Mouse (Mus musculus): Measurements from ENCODE around the gene Rnf220.
"Not testable (repeated sequence)": the region's sequence is repeated elsewhere in the genome, so short reads cannot be mapped to it uniquely, and the experiment has no call there.

Rnf220 gene

GRCm38 (mm10) chr4:117267831-117268437 lies 228.9 kb downstream of the Rnf220 start:
- DNase-seq (ENCODE audit: low spot score), result no peak

GRCm38 (mm10) chr4:117267284-117267683 lies 229.6 kb downstream of the Rnf220 start:
- peak; percentile 74 for DNase-seq (ENCODE audit: low spot score)

GRCm38 (mm10) chr4:117262987-117263386 lies 233.9 kb downstream of the Rnf220 start:
- DNase-seq (ENCODE audit: low spot score), result no peak

DNA sequence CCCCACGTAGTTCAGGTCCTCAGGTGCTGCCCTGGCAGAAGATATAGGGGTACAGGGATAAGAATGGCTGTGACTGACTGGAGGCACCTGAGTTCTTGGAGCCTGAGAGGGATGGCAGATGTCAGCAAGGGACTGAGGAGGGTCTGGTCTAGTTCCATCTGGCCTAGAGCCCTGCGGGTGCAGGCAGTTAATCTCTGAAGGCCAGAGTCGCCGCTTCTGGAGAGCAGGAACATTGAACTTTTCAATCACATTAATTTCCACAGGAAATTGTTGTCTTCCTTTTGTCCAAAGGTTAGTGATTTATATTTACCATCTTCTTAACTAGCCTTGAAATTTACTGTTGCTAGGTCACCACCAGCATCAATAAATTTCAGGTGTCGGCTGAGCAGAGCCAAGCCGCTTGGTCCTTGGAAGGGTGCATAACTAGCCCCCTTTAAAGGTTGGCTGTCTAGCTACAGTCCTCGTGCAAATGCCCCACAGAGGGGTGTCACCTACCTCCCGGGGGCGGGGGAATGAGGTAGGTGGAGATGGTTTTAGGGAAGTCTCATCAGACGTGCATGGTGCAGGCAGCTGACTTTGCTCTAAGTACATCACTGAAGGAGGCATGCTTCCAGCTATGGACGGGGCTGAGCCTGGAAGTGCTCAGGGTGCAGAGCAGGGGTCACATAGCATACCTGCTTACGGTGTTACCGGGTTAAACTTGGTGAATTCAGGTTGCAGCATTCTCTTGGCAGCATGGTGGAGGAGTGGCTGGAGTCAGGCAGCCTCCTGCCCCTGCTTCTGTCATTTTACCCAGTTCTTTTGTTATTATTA lies 234.5 kb downstream of the Rnf220 start:
- no peak for DNase-seq (ENCODE audit: low spot score)

DNA sequence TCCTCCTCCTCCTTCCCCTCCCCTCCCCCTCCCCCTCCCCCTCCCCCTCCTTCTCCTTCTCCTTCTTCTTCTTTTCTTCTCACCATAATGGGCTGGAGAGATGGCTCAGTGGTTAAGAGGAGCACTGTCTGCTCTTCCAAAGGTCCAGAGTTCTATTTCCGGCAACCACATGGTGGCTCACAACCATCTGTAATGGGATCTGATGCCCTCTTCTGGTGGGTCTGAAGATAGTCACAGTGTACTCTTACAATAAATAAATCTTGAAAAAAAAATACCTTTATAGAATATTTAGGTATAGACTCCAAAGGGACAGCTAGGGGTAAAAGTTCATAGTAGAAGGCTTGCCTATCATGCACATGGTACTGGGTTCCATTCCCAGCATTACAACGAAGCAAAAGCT lies 235.6 kb downstream of the Rnf220 start:
- no peak for DNase-seq (ENCODE audit: low spot score)

- not testable (repeated sequence) for DNase-seq (ENCODE audit: low spot score)
These were observed 236.9 kb downstream of the Rnf220 start for GRCm38 (mm10) chr4:117259909-117260308.

- DNase-seq (ENCODE audit: low spot score), result no peak
These were observed 242.2 kb downstream of the Rnf220 start for GRCm38 (mm10) chr4:117254672-117255071.

GRCm38 (mm10) chr4:117254017-117254627 lies 242.7 kb downstream of the Rnf220 start:
- no peak for DNase-seq (ENCODE audit: low spot score)

GRCm38 (mm10) chr4:117253218-117254016 lies 243.4 kb downstream of the Rnf220 start:
- no peak for DNase-seq (ENCODE audit: low spot score)

GRCm38 (mm10) chr4:117252755-117253154 lies 244.1 kb downstream of the Rnf220 start:
- no peak for DNase-seq (ENCODE audit: low spot score)

GRCm38 (mm10) chr4:117252351-117252750 lies 244.5 kb downstream of the Rnf220 start:
- DNase-seq (ENCODE audit: low spot score), result no peak

DNA sequence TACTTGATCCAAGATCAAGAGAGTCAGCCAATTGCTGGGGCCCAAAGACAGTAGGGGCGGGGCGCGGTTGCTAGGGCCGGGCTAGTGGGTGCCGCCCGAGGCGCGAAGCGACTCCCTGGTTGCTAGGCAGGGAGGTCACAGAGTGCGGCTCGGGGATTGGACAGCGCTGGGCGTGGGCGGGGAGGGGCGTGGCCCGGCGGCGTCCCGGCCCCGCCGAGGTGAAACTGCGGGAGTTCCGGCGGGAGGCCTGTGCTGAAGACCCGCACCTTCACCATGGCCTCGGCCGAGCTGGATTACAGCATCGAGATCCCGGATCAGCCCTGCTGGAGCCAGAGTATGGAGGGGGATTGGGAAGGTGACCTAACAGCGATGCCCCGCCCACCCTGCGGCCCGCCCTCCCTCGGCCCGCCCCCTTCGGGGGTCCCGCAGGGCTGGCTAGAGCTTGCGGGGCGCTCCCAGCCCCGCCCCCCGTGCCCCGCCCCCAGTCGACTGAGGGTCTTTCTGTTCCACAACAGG lies 245.0 kb downstream of the Rnf220 start, which contains the start of the genes Tmem53 and Armh1:
Gene Tmem53 (plus strand): TSS at position 151 of the 516 bp plus-strand sequence.
Gene Armh1 (minus strand): TSS at position 325 of the 516 bp plus-strand sequence.
- peak; percentile 63 for DNase-seq (ENCODE audit: low spot score)

DNA sequence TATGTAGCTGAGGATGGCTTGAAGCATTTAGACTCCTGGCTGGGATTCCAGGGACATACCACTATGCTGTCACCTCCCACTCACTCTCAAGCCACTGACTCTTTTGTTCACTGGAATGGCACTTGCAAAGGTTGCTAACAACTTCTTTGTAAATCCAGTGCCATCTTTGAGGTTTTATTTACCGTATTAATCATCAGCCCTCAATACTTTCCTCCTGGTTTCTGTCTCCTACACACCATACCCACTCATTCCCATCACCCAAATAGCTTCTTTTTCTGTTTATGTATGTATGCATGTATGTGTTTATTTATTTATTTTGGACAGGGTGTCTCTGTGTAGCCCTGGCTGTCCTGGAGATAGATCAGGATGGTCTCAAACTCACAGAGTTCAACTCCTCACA lies 245.9 kb downstream of the Rnf220 start:
- DNase-seq (ENCODE audit: low spot score), result no peak

GRCm38 (mm10) chr4:117240867-117241266 lies 256.0 kb downstream of the Rnf220 start:
- no peak for DNase-seq (ENCODE audit: low spot score)

- no peak for DNase-seq (ENCODE audit: low spot score)
These were observed 257.7 kb downstream of the Rnf220 start for GRCm38 (mm10) chr4:117239153-117239552.

DNA sequence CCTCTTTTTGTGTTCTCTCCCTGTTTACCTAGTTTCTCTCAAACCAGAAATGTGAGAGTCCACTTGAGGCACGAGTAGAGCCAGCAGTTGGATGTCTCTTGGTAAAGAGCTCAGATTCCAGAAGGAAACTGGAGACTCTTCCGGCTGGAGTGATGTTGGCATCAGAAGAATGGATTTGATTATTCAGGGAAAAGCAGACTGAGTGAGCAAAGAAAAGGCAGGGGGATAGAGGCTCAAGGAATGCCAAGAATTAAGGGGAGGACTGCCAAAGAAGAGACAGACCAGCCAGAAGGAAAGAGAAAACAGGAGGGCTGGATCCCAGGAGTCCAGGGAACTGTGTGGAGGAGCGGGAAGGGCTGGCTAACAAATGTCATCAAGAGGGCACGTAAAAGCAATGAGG lies 261.0 kb downstream of the Rnf220 start:
- no peak for DNase-seq (ENCODE audit: low spot score)

DNA sequence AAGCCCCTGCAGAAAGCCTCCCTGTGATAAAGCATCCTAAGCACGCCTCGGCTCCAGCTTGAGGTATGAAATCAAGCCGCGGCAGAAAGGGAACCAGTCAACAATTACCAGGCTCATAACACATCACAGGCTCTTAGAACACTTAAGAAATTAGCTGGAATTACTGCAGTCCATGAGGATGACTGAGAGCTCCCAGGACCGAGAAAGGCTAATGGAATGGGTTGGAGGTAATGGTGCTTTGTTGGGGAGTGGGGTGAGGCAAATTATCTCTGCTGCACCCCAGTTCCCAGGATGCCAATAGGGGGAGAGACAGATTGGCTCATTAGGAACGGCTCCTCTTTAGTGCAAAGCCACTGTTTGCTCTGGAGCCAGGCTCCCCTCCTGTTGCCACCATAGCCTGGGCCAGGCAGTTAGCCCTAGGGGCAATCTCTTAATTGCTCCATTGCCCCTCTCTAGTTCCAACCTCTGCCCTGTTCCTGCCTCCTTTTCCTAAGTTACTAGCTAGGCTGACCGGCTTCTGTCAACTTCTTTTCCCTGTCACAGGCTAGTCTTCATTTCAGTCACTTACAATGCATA lies 262.6 kb downstream of the Rnf220 start:
- DNase-seq (ENCODE audit: low spot score), result no peak

- DNase-seq (ENCODE audit: low spot score), result no peak
These were observed 265.6 kb downstream of the Rnf220 start for GRCm38 (mm10) chr4:117231208-117231607.

DNA sequence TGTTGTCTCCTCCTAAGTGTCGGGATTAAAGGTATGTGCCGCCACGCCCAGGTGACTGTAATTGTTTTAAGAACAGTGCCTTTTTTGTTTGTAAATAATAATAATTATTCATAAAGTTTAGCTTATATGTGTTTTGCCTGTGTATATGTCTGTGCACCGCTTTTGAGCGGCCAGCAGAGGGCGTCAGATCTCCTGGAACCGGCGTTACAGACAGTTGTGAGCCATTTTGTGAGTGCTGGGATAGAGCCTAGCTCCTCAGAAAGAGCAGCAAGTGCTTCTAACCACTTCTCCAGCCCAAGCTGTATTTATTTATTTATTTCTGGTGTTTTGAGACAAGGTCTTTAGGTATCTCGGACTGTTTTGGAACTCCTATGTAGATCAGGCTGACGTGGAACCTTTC lies 266.5 kb downstream of the Rnf220 start:
- DNase-seq (ENCODE audit: low spot score), result no peak

DNA sequence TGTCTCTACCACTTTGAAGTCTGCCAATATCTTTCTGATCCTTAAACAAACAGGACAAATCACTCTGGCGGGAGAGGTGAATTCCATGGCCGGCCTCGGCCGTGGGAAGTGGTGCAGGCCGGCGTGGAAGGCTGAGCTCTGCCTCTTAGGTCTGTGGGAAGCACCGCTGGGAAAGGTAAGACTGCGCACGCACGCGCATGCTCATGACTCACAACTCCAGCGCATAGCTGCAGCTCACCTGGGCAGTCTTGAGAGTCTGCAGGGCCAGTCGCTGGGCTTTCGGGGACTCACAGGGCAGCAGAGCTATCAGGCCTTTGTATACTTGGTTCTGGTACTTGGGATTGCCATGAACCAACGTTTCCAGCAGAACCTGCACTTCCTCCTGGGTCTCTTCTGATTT lies 267.3 kb downstream of the Rnf220 start:
- no peak for DNase-seq (ENCODE audit: low spot score)

DNA sequence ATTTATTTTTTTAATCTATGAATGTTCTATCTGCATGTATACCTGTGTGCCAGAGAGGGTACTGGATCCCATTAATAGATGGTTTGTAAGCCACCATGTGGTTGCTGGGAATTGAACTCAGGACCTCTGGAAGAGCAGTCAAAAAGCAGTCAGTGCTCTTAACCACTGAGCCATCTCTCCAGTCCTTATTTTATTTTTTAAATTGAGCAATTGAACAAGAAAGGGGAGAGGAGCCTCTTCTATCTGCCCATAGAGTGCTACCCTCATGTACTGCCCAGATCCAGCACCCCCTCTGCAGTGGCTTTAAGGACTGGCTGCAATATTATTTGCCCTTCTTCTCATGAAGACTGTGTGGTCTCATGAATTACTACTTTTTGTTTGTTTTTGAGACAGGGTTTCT lies 271.6 kb downstream of the Rnf220 start:
- no peak for DNase-seq (ENCODE audit: low spot score)

GRCm38 (mm10) chr4:117224122-117224521 lies 272.7 kb downstream of the Rnf220 start:
- no peak for DNase-seq (ENCODE audit: low spot score)

All from left cerebral cortex, adult 11 months (tissue).